Mouse (Mus musculus) MEL (cell line): ENCODE measurements around the gene Gtf3c6. TPM values are rescaled to one million over a fixed set of nuclear protein-coding genes. Genes with fewer than 3 reads are reported as not detected.

Experiments used
- DNase-seq: peaks from one replicate; pipeline ENCODE4 v3.0.0; 2011; ENCODE audit warnings: low read depth, low spot score
- H3K27ac ChIP-seq: 2 replicates; pipeline ENCODE4 v1.5.1; 2012; ENCODE audit warnings: low read depth, mild to moderate bottlenecking, control low read depth, low read length, moderate library complexity; ENCODE audit not compliant: control insufficient read depth
- H3K27me3 ChIP-seq, 2 experiments: fragments of 150-350 bp in 1 of 2; sonication (generic) in 1 of 2; 2 replicates each; pipeline ENCODE4 v1.6.1; 2012; ENCODE audit warnings: low read length in 2 of 2, mild to moderate bottlenecking in 2 of 2, improper control_type of control experiment in 1 of 2, moderate library complexity in 1 of 2; ENCODE audit not compliant: insufficient read depth in 2 of 2, control insufficient read depth in 1 of 2
- H3K36me3 ChIP-seq, 2 experiments: 2 replicates each; pipeline ENCODE4 v1.6.1; 2012 to 2014; ENCODE audit warnings: low read length in 2 of 2, improper control_type of control experiment in 1 of 2, inconsistent platforms in 1 of 2, mild to moderate bottlenecking in 1 of 2; ENCODE audit not compliant: insufficient read depth in 2 of 2, control insufficient read depth in 1 of 2
- H3K4me1 ChIP-seq, 2 experiments: fragments of 150-350 bp in 1 of 2; sonication (generic) in 1 of 2; 2 replicates each; pipeline ENCODE4 v1.6.1; 2012; ENCODE audit warnings: low read length in 2 of 2, improper control_type of control experiment in 1 of 2, mild to moderate bottlenecking in 1 of 2; ENCODE audit not compliant: insufficient read depth in 2 of 2, control insufficient read depth in 1 of 2
- H3K4me3 ChIP-seq, 2 experiments: fragments of 150-350 bp in 1 of 2; sonication (generic) in 1 of 2; 2 replicates each; pipeline ENCODE4 v1.5.1; 2012; ENCODE audit warnings: low read depth in 2 of 2, low read length in 2 of 2, mild to moderate bottlenecking in 2 of 2, moderate library complexity in 2 of 2, control low read depth in 1 of 2, improper control_type of control experiment in 1 of 2; ENCODE audit not compliant: control insufficient read depth in 1 of 2, insufficient read depth in 1 of 2
- H3K79me2 ChIP-seq: 2 replicates; pipeline ENCODE4 v1.6.1; 2012; ENCODE audit warnings: mild to moderate bottlenecking, low read length, moderate library complexity; ENCODE audit not compliant: control insufficient read depth, poor library complexity, insufficient read depth
- H3K9ac ChIP-seq: 2 replicates; pipeline ENCODE4 v1.6.1; 2012; ENCODE audit warnings: low read depth, mild to moderate bottlenecking, control low read depth, low read length, moderate library complexity; ENCODE audit not compliant: control insufficient read depth, poor library complexity, severe bottlenecking
- H3K9me3 ChIP-seq: fragments of 150-350 bp; sonication (generic); replicated peaks from 2 replicates; pipeline ENCODE4 v1.6.1; 2012; ENCODE audit warnings: mild to moderate bottlenecking, low read length, improper control_type of control experiment, moderate library complexity; ENCODE audit not compliant: insufficient read depth
- BHLHE40 ChIP-seq: IDR thresholded peaks from 2 replicates; pipeline ENCODE4 v1.6.1; 2012; ENCODE audit warnings: low read depth, mild to moderate bottlenecking, inconsistent platforms, low read length, improper control_type of control experiment, borderline replicate concordance
- CTCF ChIP-seq, 3 experiments: IDR thresholded peaks in 2 of 3; conservative IDR thresholded peaks in 1 of 3; 2 replicates each; pipeline ENCODE4 v1.5.1; 2011 to 2012; ENCODE audit warnings: low read length in 3 of 3, low read depth in 2 of 3, mild to moderate bottlenecking in 2 of 3, improper control_type of control experiment in 1 of 3, inconsistent platforms in 1 of 3, mixed read lengths in 1 of 3, moderate library complexity in 1 of 3; ENCODE audit not compliant: control insufficient read depth in 1 of 3, insufficient read depth in 1 of 3, poor library complexity in 1 of 3, severe bottlenecking in 1 of 3
- E2F4 ChIP-seq: IDR thresholded peaks from 2 replicates; pipeline ENCODE4 v1.6.1; 2011; ENCODE audit warnings: low read depth, low read length, improper control_type of control experiment, borderline replicate concordance
- ELF1 ChIP-seq: IDR thresholded peaks from 2 replicates; pipeline ENCODE4 v1.6.1; 2014; ENCODE audit warnings: low read depth, mild to moderate bottlenecking, inconsistent platforms, low read length, improper control_type of control experiment, moderate library complexity
- EP300 ChIP-seq, 2 experiments: IDR thresholded peaks; 2 replicates each; pipeline ENCODE4 v1.6.1; 2011; ENCODE audit warnings: improper control_type of control experiment in 2 of 2, low read length in 2 of 2, low read depth in 1 of 2, mild to moderate bottlenecking in 1 of 2
- ETS1 ChIP-seq: IDR thresholded peaks from 2 replicates; pipeline ENCODE4 v1.6.1; 2012; ENCODE audit warnings: low read depth, mild to moderate bottlenecking, inconsistent platforms, low read length, improper control_type of control experiment, moderate library complexity
- GATA1 ChIP-seq: IDR thresholded peaks from 2 replicates; pipeline ENCODE4 v1.6.1; 2011; ENCODE audit warnings: low read depth, low read length, improper control_type of control experiment
- HCFC1 ChIP-seq: IDR thresholded peaks from 2 replicates; pipeline ENCODE4 v1.6.1; 2012; ENCODE audit warnings: low read depth, mild to moderate bottlenecking, inconsistent platforms, low read length, improper control_type of control experiment, moderate library complexity
- JUND ChIP-seq: IDR thresholded peaks from 2 replicates; pipeline ENCODE4 v1.6.1; 2011; ENCODE audit warnings: low read depth, mild to moderate bottlenecking, improper control_type of control experiment, low read length
- MAFK ChIP-seq: IDR thresholded peaks from 2 replicates; pipeline ENCODE4 v1.6.1; 2011; ENCODE audit warnings: low read depth, mild to moderate bottlenecking, low read length, improper control_type of control experiment, borderline replicate concordance
- MAX ChIP-seq: IDR thresholded peaks from 2 replicates; pipeline ENCODE4 v1.6.1; 2011; ENCODE audit warnings: low read length, improper control_type of control experiment
- MEF2A ChIP-seq: IDR thresholded peaks from 2 replicates; pipeline ENCODE4 v1.6.1; 2014; ENCODE audit warnings: low read depth, mild to moderate bottlenecking, inconsistent platforms, low read length, improper control_type of control experiment; ENCODE audit not compliant: poor library complexity, insufficient replicate concordance, severe bottlenecking; ENCODE audit errors: extremely low read depth
- MYB ChIP-seq: IDR thresholded peaks from 2 replicates; pipeline ENCODE4 v1.6.1; 2011; ENCODE audit warnings: mild to moderate bottlenecking, low read depth, low read length, improper control_type of control experiment
- MYC ChIP-seq: IDR thresholded peaks from 2 replicates; pipeline ENCODE4 v1.6.1; 2011; ENCODE audit warnings: low read depth, mild to moderate bottlenecking, low read length, improper control_type of control experiment, moderate library complexity
- NRF1 ChIP-seq: IDR thresholded peaks from 2 replicates; pipeline ENCODE4 v1.6.1; 2014; ENCODE audit warnings: low read depth, mild to moderate bottlenecking, inconsistent platforms, low read length, improper control_type of control experiment, moderate library complexity; ENCODE audit not compliant: poor library complexity, insufficient read depth, severe bottlenecking
- POLR2A ChIP-seq, 2 experiments: IDR thresholded peaks; 2 replicates each; pipeline ENCODE4 v1.6.1; 2011 to 2012; ENCODE audit warnings: low read length in 2 of 2, mild to moderate bottlenecking in 2 of 2, control low read depth in 1 of 2, improper control_type of control experiment in 1 of 2, low read depth in 1 of 2, moderate library complexity in 1 of 2; ENCODE audit not compliant: control insufficient read depth in 1 of 2, insufficient read depth in 1 of 2, poor library complexity in 1 of 2
- POLR2AphosphoS5 ChIP-seq: IDR thresholded peaks from 2 replicates; pipeline ENCODE4 v1.6.1; 2012; ENCODE audit warnings: low read depth, borderline replicate concordance, mild to moderate bottlenecking, inconsistent platforms, low read length, moderate library complexity, mixed read lengths
- RCOR1 ChIP-seq: IDR thresholded peaks from 2 replicates; pipeline ENCODE4 v1.6.1; 2012; ENCODE audit warnings: low read depth, mild to moderate bottlenecking, inconsistent platforms, low read length, improper control_type of control experiment
- TBP ChIP-seq: IDR thresholded peaks from 2 replicates; pipeline ENCODE4 v1.8.0; 2011; ENCODE audit warnings: low read depth, low read length, improper control_type of control experiment
- TCF12 ChIP-seq: IDR thresholded peaks from 2 replicates; pipeline ENCODE4 v1.6.1; 2014; ENCODE audit warnings: low read depth, mild to moderate bottlenecking, inconsistent platforms, low read length, improper control_type of control experiment, moderate library complexity
- USF1 ChIP-seq: IDR thresholded peaks from 2 replicates; pipeline ENCODE4 v1.6.1; 2014; ENCODE audit warnings: low read depth, mild to moderate bottlenecking, inconsistent platforms, low read length, improper control_type of control experiment, moderate library complexity
- USF2 ChIP-seq, 2 experiments: IDR thresholded peaks; 2 replicates each; pipeline ENCODE4 v1.6.1; 2011 to 2012; ENCODE audit warnings: improper control_type of control experiment in 2 of 2, low read length in 2 of 2, borderline replicate concordance in 1 of 2, inconsistent platforms in 1 of 2, low read depth in 1 of 2, mild to moderate bottlenecking in 1 of 2; ENCODE audit not compliant: insufficient read depth in 1 of 2
- polyA plus RNA-seq, 2 experiments: library from polyadenylated mRNA; stranded (reverse) in 1 of 2; unstranded in 1 of 2; fragments of >175 nt in 1 of 2; fragments of >200 nt in 1 of 2; gene quantifications; 2 replicates each; pipeline versions ENCODE4 v1.2.1 to v1.2.4; 2012; ENCODE audit warnings: low replicate concordance in 2 of 2, low read depth in 1 of 2; ENCODE audit not compliant: insufficient read length in 2 of 2, insufficient read depth in 1 of 2, missing spikeins in 1 of 2
- total RNA-seq: library from RNA; depleted of rRNA; stranded (reverse); fragments of 300-350 nt; gene quantifications from 2 replicates; pipeline ENCODE4 v1.2.3, GENCODE M21; 2012

Gtf3c6 gene
- total and polyA plus RNA-seq, 3 experiments, result 42.0 to 56.6 TPM; not detected in 1

GRCm38 (mm10) chr10:40258401-40258966 lies 576 bp upstream of the Gtf3c6 start:
- Histone ChIP-seq H3K27ac (no peak overlapping the region; the same call in 1 of the 2 replicates), H3K9ac (no peak overlapping the region), H3K36me3 (peaks cover 0 to 8% of the 10 kb centered on the region in 2 experiments; a peak in 2 of 4 replicates), H3K9me3 (no peaks in the 10 kb centered on the region), H3K79me2 (peaks cover 2% of the 10 kb centered on the region; the same call in 1 of the 2 replicates), H3K27me3 (no peaks in the 10 kb centered on the region), H3K4me3 (no peak overlapping the region), H3K4me1 (peaks cover 0 to 13% of the 10 kb centered on the region in 2 experiments; a peak in 2 of 4 replicates)
- DNase-seq, result peak; percentile 99
- TF ChIP-seq POLR2A (IDR thresholded peaks at IDR 0.05; ENCODE audit: control insufficient read depth in 1 of 2, insufficient read depth in 1 of 2, low read depth in 1 of 2, low read length in 2 of 2, poor library complexity in 1 of 2) (peak; percentile 98 to 100), RCOR1 (no peak), E2F4 (no peak), EP300 (IDR thresholded peaks at IDR 0.05; ENCODE audit: low read depth in 1 of 2, low read length in 2 of 2) (no peak), TBP (peak; percentile 98), ETS1 (no peak), GATA1 (peak; percentile 49), MAFK (no peak), POLR2AphosphoS5 (peak; percentile 100), CTCF (IDR thresholded peaks at IDR 0.05 in 2 of 3, conservative IDR thresholded peaks at IDR 0.05 in 1 of 3; ENCODE audit: control insufficient read depth in 1 of 3, insufficient read depth in 1 of 3, low read depth in 2 of 3, low read length in 3 of 3, poor library complexity in 1 of 3, severe bottlenecking in 1 of 3) (peak in 1 of 3 experiments; percentile 18; a peak in 1 of 6 replicates), BHLHE40 (no peak), MAX (no peak)

GRCm38 (mm10) chr10:40256716-40257115 lies 1.2 kb downstream of the Gtf3c6 start:
- Histone ChIP-seq H3K9ac (peak overlapping the region; percentile 81), H3K36me3 (peaks cover 0 to 8% of the 10 kb centered on the region in 2 experiments; a peak in 2 of 4 replicates), H3K4me1 (peaks cover 0 to 11% of the 10 kb centered on the region in 2 experiments; a peak in 1 of 4 replicates), H3K79me2 (peaks cover 2% of the 10 kb centered on the region; the same call in 1 of the 2 replicates), H3K27ac (peak overlapping the region; percentile 100), H3K9me3 (no peaks in the 10 kb centered on the region), H3K27me3 (no peaks in the 10 kb centered on the region), H3K4me3 (peak overlapping the region; percentile 68 to 73)
- peak; percentile 88 for DNase-seq
- TF ChIP-seq TBP (peak; percentile 88), MYC (no peak), USF2 (IDR thresholded peaks at IDR 0.05; ENCODE audit: borderline replicate concordance in 1 of 2, insufficient read depth in 1 of 2, low read depth in 1 of 2, low read length in 2 of 2) (no peak), MAFK (no peak), EP300 (IDR thresholded peaks at IDR 0.05; ENCODE audit: low read depth in 1 of 2, low read length in 2 of 2) (no peak), MEF2A (no peak), TCF12 (no peak), NRF1 (no peak), ELF1 (no peak), USF1 (no peak), JUND (no peak), POLR2A (IDR thresholded peaks at IDR 0.05; ENCODE audit: control insufficient read depth in 1 of 2, insufficient read depth in 1 of 2, low read depth in 1 of 2, low read length in 2 of 2, poor library complexity in 1 of 2) (peak in 1 of 2 experiments; percentile 58; a peak in 2 of 4 replicates), CTCF (IDR thresholded peaks at IDR 0.05 in 2 of 3, conservative IDR thresholded peaks at IDR 0.05 in 1 of 3; ENCODE audit: control insufficient read depth in 1 of 3, insufficient read depth in 1 of 3, low read depth in 2 of 3, low read length in 3 of 3, poor library complexity in 1 of 3, severe bottlenecking in 1 of 3) (no peak), HCFC1 (no peak), RCOR1 (no peak), MYB (no peak)
- TF ChIP-seq, all 39 proteins: peak for 2
